Comparison of ENCODE assay signal across 23 mouse cellular contexts in the genomic region with DNA sequence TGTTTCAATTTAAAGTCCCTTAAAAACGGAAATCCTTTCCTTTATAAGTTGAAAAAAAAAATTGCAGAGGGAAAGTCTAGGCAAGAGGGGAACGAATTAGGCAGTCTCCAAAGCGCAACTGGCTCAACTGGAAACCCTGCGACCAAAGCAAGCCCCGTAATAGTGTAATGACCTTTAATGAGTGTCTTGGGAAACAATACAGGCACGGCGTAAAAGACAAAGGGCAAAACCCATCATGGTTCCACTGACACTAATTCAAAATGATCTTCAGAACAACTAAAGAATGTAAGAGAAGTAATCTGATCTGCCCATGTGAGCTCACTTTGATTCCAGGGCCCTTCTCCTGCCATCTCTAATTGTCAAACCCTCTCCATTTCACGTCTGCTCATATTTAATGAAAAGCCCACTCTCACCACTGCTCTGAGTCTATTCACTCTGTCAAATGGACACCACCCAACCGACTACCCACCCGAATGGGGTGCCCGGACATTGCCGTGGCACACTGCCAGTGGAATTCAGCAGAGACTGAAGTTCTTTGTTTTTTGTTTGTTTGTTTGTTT.
DNase-seq lines count a peak whose midpoint lies in the region; ATAC-seq lines count a peak whose summit lies in the region.
"Had no signal": no experiment of that assay in that cellular context is flagged by ENCODE, and none has a peak within 500 bp of the region (broad histone marks: within the 10 kb centered on the region; RNA-seq: fewer than 3 reads in every experiment).

No protein-coding gene starts in this region.

- H3K9me3 ChIP-seq in embryonic facial prominence, embryonic 12.5 days, result no peaks in the 10 kb centered on the region
- H3K9me3 ChIP-seq in neural tube, embryonic 15.5 days (replicated peaks), result no peaks in the 10 kb centered on the region
- H3K9me3 ChIP-seq: embryonic facial prominence, embryonic 15.5 days; forebrain, embryonic 10.5 days; heart, embryonic 15.5 days; hindbrain, embryonic 13.5 days had no signal

- H3K4me2 ChIP-seq in embryonic facial prominence, embryonic 12.5 days (replicated peaks), result no peak overlapping the region
- H3K4me2 ChIP-seq in neural tube, embryonic 15.5 days, result no peak overlapping the region
- H3K4me2 ChIP-seq: embryonic facial prominence, embryonic 15.5 days; heart, embryonic 11.5 days; heart, embryonic 15.5 days; hindbrain, embryonic 13.5 days had no signal

- H3K27ac ChIP-seq in embryonic facial prominence, embryonic 12.5 days, result no peak overlapping the region
- no peak overlapping the region for H3K27ac ChIP-seq in neural tube, embryonic 15.5 days (replicated peaks)
- H3K27ac ChIP-seq: embryonic facial prominence, embryonic 15.5 days; forebrain, embryonic 10.5 days; heart, adult 2 months; heart, embryonic 15.5 days; hindbrain, embryonic 13.5 days; hindbrain, postnatal 0 days had no signal

- ATAC-seq in embryonic facial prominence, embryonic 12.5 days (ENCODE audit: insufficient number of reproducible peaks, insufficient read depth, low FRiP score, low TSS enrichment), result peak; percentile 80
- no peak for ATAC-seq in neural tube, embryonic 15.5 days (ENCODE audit: low FRiP score)
- ATAC-seq: CD4-positive, CD25-positive, alpha-beta regulatory T cell, adult 4 months; forebrain, embryonic 16.5 days; hindbrain, postnatal 0 days had no signal

- peak; percentile 33 for DNase-seq in embryo, embryonic 10 days (ENCODE audit: low spot score)
- no peak for DNase-seq in embryo, embryonic 9.5 days (ENCODE audit: extremely low spot score)
- DNase-seq in embryo, embryonic 10.5 days (ENCODE audit: low spot score), result peak; percentile 25
- DNase-seq in retina, postnatal 1 day, result peak; percentile 94
- DNase-seq in kidney, adult 9 months, result no peak
- DNase-seq: adrenal gland, postnatal 14 days; B cell, adult 2 months; cerebellum, adult 18-20 months; gastrocnemius, postnatal 10 days; heart, adult 2 months; heart, postnatal 14 days had no signal

- H3K27me3 ChIP-seq in embryonic facial prominence, embryonic 12.5 days, result peaks cover 15% of the 10 kb centered on the region; the same call in 1 of the 2 replicates
- H3K27me3 ChIP-seq in neural tube, embryonic 15.5 days (replicated peaks), result no peaks in the 10 kb centered on the region; the same call in 1 of the 2 replicates
- H3K27me3 ChIP-seq: embryonic facial prominence, embryonic 15.5 days; heart, embryonic 15.5 days; hindbrain, embryonic 13.5 days had no signal

- H3K4me3 ChIP-seq in embryonic facial prominence, embryonic 12.5 days, result no peak overlapping the region
- H3K4me3 ChIP-seq in neural tube, embryonic 15.5 days (replicated peaks), result no peak overlapping the region
- H3K4me3 ChIP-seq: embryonic facial prominence, embryonic 15.5 days; erythroblast, embryonic 14.5 days; forebrain, embryonic 10.5 days; heart, adult 2 months; heart, embryonic 15.5 days; hindbrain, embryonic 13.5 days had no signal

- H3K9ac ChIP-seq in embryonic facial prominence, embryonic 12.5 days, result no peak overlapping the region
- H3K9ac ChIP-seq in neural tube, embryonic 15.5 days (replicated peaks), result no peak overlapping the region
- H3K9ac ChIP-seq: embryonic facial prominence, embryonic 15.5 days; heart, embryonic 15.5 days; hindbrain, embryonic 13.5 days had no signal

- no peaks in the 10 kb centered on the region for H3K36me3 ChIP-seq in embryonic facial prominence, embryonic 12.5 days
- no peaks in the 10 kb centered on the region for H3K36me3 ChIP-seq in neural tube, embryonic 15.5 days
- H3K36me3 ChIP-seq: embryonic facial prominence, embryonic 15.5 days; forebrain, embryonic 10.5 days; G1E; heart, embryonic 15.5 days; hindbrain, embryonic 13.5 days had no signal

- 30% methylated on average over 12 of the region's 12 CpGs for WGBS in embryonic facial prominence, embryonic 12.5 days
- 40% methylated on average over 12 of the region's 12 CpGs for WGBS in neural tube, embryonic 15.5 days

- peaks cover 24% of the 10 kb centered on the region for H3K4me1 ChIP-seq in embryonic facial prominence, embryonic 12.5 days
- H3K4me1 ChIP-seq in neural tube, embryonic 15.5 days, result no peaks in the 10 kb centered on the region
- H3K4me1 ChIP-seq: heart, embryonic 15.5 days had no signal

Comparison
In these comparisons a context has a peak if more than half of its experiments do, and no peak if none do; other contexts are left out.
1. DNase-seq: peak in embryo, embryonic 10 days (single experiment), embryo, embryonic 10.5 days (single experiment) and retina, postnatal 1 day (single experiment); none in embryo, embryonic 9.5 days (single experiment) and kidney, adult 9 months (single experiment).